Mouse (Mus musculus) testis, postnatal 14 days (tissue): ENCODE data around the gene Plxna4.

Source experiments
- DNase-seq: peaks from one replicate; pipeline ENCODE4 v3.0.0; 2021; ENCODE audit warnings: low spot score

Gene Plxna4

GRCm38 (mm10) chr6:32167725-32168124, 420.3 kb downstream of the Plxna4 start:
- no peak for DNase-seq

- DNase-seq: no peak
Observed at GRCm38 (mm10) chr6:32160370-32160769, 427.6 kb downstream of the Plxna4 start.

- no peak for DNase-seq
Observed at GRCm38 (mm10) chr6:32159931-32160330, 428.1 kb downstream of the Plxna4 start.

- DNase-seq: no peak
Observed at GRCm38 (mm10) chr6:32158347-32158746, 429.6 kb downstream of the Plxna4 start.

DNA sequence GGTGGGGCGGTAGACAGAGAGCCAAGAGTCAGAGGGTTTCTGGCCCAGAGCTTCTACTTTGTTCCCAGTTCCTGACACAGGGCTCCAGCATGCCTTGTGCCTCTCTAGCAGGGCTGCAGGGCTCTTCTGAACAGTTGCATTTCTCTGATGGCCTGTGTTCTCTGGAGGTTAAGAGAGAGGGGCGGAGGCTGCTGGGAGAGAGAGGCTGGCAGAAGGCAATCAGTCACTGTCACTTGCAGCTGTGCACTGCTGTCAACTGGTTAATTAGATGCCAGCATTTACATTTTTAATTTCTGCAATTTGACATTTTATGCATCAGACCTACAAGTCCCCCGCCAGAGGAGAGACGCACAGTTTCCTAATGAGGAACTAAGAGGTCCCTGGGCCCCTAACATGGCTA, 434.8 kb downstream of the Plxna4 start:
- no peak for DNase-seq

DNA sequence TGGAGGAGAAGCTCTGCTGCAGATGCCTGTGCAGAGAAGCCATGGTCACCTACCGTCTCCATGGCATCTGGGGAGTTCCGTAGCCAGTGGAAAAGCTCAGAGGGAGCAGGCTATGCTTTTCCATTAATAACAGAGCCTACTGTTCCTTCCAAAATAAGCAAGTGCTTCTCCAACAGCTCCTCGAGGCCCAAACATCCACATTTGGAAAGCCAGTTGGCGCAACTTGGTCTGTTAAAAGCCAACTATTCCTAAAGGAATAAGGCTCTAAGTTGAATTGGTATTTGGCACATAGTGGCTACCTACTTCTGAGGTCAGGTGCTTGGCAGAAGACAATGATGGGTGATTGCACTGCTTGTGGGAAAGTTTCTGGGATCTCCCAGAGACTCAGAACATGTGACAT, 437.2 kb downstream of the Plxna4 start:
- no peak for DNase-seq

GRCm38 (mm10) chr6:32144771-32145170, 443.2 kb downstream of the Plxna4 start:
- DNase-seq: no peak

DNA sequence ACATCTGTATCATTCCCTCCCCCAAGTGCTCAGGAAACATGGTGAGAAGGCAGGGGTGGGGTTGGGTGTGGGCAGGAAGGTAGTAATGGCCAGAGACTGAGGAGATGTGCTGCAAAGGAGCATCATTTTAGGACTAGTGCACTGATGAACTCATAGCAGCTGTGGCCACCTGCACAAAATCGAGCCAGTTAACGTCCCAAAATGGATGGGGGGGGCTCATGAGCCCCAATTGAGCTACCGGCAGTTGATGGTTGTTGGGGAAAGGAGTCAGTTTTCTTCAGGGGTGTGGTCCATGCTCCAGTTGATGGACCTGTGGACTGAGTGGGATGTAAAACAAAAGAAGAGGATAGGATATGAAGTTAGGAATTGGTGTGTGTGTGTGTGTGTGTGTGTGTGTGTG, 448.5 kb downstream of the Plxna4 start:
- DNase-seq: no peak

DNA sequence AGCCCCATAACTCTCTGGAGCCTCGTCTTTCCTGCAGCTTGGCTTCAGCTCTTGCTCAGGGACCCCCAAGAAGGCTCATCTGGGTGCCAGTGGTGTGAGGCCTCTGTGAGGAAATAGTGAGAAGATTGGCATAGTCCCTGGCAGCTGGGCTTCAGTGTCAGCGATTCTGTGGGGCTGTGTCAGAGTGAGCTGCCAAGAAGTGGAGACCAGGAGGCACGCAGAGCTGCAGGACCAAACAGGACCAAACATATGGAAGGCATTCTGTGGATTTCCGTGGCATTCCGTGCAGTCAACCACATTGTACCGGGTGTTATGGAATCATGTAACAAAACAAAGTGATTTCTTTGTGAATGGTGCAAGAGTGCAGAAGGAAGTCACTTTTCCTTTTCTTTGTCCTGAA, 461.1 kb downstream of the Plxna4 start:
- DNase-seq: no peak

- no peak for DNase-seq
Observed at GRCm38 (mm10) chr6:32122584-32123265, 465.3 kb downstream of the Plxna4 start.

- no peak for DNase-seq
Observed at GRCm38 (mm10) chr6:32120931-32121330, 467.1 kb downstream of the Plxna4 start.

DNA sequence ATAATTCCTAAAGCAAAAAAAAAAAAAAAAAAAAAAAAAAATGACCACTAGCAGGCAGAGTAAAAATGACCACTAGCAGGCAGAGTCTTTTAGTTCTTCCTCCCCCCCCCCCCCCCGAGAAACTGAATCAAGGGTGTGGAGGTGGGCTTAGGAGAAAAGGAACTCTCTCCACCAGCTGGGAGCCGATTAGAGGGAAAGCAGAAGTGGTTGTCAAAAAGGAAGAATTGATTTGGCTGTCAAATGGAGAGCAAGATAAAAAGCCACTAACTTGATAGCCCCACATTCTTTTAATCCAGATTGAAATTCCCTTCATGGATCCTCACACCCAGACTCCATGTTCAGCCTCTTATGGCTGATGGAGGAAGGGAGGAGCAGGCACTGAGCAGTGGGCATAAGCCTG, 478.8 kb downstream of the Plxna4 start:
- DNase-seq: no peak

DNA sequence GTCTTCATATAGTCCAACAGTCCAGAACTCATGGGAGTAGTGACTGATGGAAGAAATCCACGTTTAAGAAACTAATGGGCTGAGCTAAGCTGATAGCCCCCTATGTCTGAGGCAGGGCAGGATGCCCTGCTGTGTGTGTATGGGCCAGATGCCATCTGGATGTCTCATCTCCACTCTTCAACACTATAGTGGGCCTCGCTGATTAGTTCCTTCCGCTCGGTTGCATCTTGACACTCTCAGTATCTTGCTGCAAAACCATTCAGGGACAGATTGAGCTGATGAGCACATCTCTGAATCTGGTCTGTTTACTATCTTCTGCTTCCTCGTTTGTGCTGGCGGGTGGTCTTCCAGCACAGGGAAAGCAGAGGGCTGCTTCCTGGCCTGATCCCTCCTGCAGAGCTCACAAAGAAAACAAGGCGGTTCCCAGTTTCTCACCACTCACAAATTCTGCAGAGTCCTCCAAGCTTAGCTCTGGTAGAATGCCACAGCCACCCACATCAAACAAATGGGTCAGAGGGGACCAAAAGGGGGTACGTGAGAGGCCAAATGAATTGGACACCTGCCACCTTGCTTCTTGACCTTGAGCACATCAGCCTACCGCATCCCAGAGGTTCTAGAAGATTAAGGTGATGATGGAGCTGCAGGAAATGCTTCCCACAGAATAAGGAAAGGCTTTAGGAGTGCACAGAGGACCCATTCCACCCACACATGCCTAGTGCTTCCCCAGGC, 482.3 kb downstream of the Plxna4 start:
- DNase-seq: no peak
